In the genomic region with DNA sequence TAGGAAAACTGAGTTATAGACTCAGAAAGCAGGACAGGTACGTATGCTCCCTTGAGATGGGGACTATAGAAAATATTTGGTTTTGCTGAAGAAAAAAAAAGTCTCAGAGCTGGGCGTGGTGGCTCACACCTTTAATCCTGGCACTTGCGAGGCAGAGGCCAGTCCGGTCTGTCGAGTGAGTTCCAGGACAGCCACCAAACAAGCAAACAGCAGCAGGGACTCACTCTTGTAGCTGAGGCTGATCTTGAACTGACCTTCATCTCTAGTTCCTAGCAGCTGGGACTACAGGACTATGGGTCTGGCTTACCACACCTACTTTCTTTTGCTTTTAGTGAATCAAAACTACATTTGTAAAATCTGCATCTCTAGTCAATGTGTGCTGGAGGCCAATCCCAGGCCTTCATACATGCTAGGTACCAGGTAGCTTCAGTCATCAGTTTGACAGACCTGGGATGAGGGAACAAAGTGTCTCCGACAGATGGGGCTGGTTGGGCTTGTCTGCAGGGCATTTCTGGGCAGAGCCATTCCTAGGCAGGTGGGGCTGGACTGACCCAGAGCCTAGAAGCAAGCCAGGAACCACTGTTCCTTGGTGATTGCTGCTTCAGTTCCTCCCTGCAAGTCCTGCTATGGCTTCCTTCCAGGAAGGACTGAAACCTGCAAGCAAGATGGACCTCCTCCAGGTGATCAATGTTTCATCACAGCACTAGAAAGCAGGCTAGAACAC, we compare ENCODE assay signal across 13 mouse cellular contexts.
A peak's percentile ranks its signal among the peaks of the same experiment; 100 is the strongest.
DNase-seq lines count a peak whose midpoint lies in the region; ATAC-seq and TF ChIP-seq lines count a peak whose summit lies in the region.
"Had no signal": no experiment of that assay in that cellular context is flagged by ENCODE, and none has a peak within 500 bp of the region (broad histone marks: within the 10 kb centered on the region; RNA-seq: fewer than 3 reads in every experiment).

No protein-coding gene starts in this region.

- H3K9ac ChIP-seq in heart, embryonic 12.5 days, result no peak overlapping the region
- H3K9ac ChIP-seq in ES-E14 (ENCODE audit: insufficient read depth, low read depth, low read length, poor library complexity, severe bottlenecking), result no peak overlapping the region
- H3K9ac ChIP-seq in midbrain, embryonic 14.5 days (replicated peaks; ENCODE audit: low read length), result no peak overlapping the region
- H3K9ac ChIP-seq: liver, embryonic 15.5 days; neural tube, embryonic 13.5 days had no signal

- H3K27ac ChIP-seq in heart, embryonic 12.5 days (ENCODE audit: poor library complexity, severe bottlenecking), result peak overlapping the region; percentile 29; the same call in 1 of the 2 replicates
- H3K27ac ChIP-seq in ES-E14 (ENCODE audit: insufficient read depth, low read depth, low read length, poor library complexity, severe bottlenecking), result peak overlapping the region; percentile 51
- no peak overlapping the region for H3K27ac ChIP-seq in midbrain, embryonic 14.5 days (replicated peaks; ENCODE audit: low read depth, low read length)
- H3K27ac ChIP-seq: limb, embryonic 10.5 days; liver, embryonic 15.5 days; neural tube, embryonic 13.5 days had no signal

- H3K4me2 ChIP-seq in heart, embryonic 12.5 days, result no peak overlapping the region
- H3K4me2 ChIP-seq in midbrain, embryonic 14.5 days (ENCODE audit: low read length), result no peak overlapping the region
- H3K4me2 ChIP-seq: liver, embryonic 15.5 days; neural tube, embryonic 13.5 days had no signal

- 71% methylated on average over 6 of the region's 6 CpGs for WGBS in heart, embryonic 12.5 days
- 90% methylated on average over 6 of the region's 6 CpGs for WGBS in midbrain, embryonic 14.5 days

- in situ Hi-C loops in ES-E14 (cut with MboI; ENCODE audit: low sequenced_read_pairs in 2 of 2, unreplicated experiment in 2 of 2), result no loop called here

- no peak for DNase-seq in heart, adult 8-10 months (ENCODE audit: low spot score)
- no peak for DNase-seq in ES-E14 (ENCODE audit: low read depth, low spot score)
- peak; percentile 54 for DNase-seq in cerebellum, adult 11 months
- peak; percentile 63 to 73 for DNase-seq in cerebellum, postnatal 25 days
- no peak for DNase-seq in urinary bladder, adult 2 months (ENCODE audit: low spot score)
- no peak for DNase-seq in midbrain, embryonic 14.5 days
- DNase-seq in adrenal gland, postnatal 14 days, result no peak
- DNase-seq: lung, postnatal 14 days had no signal

- no peaks in the 10 kb centered on the region for H3K9me3 ChIP-seq in heart, embryonic 12.5 days (replicated peaks)
- no peaks in the 10 kb centered on the region for H3K9me3 ChIP-seq in ES-E14 (ENCODE audit: control insufficient read depth, insufficient read depth, low read depth, low read length)
- H3K9me3 ChIP-seq in midbrain, embryonic 14.5 days (ENCODE audit: control insufficient read depth, low read length), result no peaks in the 10 kb centered on the region
- H3K9me3 ChIP-seq: limb, embryonic 10.5 days; liver, embryonic 15.5 days; neural tube, embryonic 13.5 days had no signal

- no peaks in the 10 kb centered on the region for H3K27me3 ChIP-seq in heart, embryonic 12.5 days (replicated peaks)
- no peaks in the 10 kb centered on the region for H3K27me3 ChIP-seq in midbrain, embryonic 14.5 days (ENCODE audit: control insufficient read depth, insufficient read depth, low read length)
- H3K27me3 ChIP-seq: liver, embryonic 15.5 days; neural tube, embryonic 13.5 days had no signal

- no peak for ATAC-seq in heart, embryonic 12.5 days (ENCODE audit: insufficient number of reproducible peaks, low FRiP score)
- no peak for ATAC-seq in midbrain, embryonic 14.5 days (ENCODE audit: low FRiP score, low TSS enrichment)
- ATAC-seq: forebrain, embryonic 14.5 days had no signal

- peaks cover 32% of the 10 kb centered on the region for H3K4me1 ChIP-seq in heart, embryonic 12.5 days (replicated peaks)
- H3K4me1 ChIP-seq in ES-E14 (ENCODE audit: control insufficient read depth in 2 of 2, insufficient read depth in 2 of 2, low read length in 2 of 2, poor library complexity in 1 of 2), result peaks cover 2 to 19% of the 10 kb centered on the region in 2 experiments; a peak in 3 of 4 replicates
- H3K4me1 ChIP-seq in midbrain, embryonic 14.5 days (ENCODE audit: control insufficient read depth, insufficient read depth, low read length), result no peaks in the 10 kb centered on the region
- H3K4me1 ChIP-seq: limb, embryonic 10.5 days had no signal

- H3K36me3 ChIP-seq in heart, embryonic 12.5 days, result peaks cover 11% of the 10 kb centered on the region
- peaks cover 2% of the 10 kb centered on the region; the same call in 1 of the 2 replicates for H3K36me3 ChIP-seq in ES-E14 (ENCODE audit: control insufficient read depth, insufficient read depth, low read length, poor library complexity, severe bottlenecking)
- no peaks in the 10 kb centered on the region for H3K36me3 ChIP-seq in midbrain, embryonic 14.5 days (ENCODE audit: control insufficient read depth, insufficient read depth, low read length)

- H3K4me3 ChIP-seq in heart, embryonic 12.5 days, result no peak overlapping the region
- no peak overlapping the region for H3K4me3 ChIP-seq in ES-E14 (ENCODE audit: insufficient read depth in 1 of 2, low read depth in 1 of 2, low read length in 2 of 2, poor library complexity in 1 of 2, severe bottlenecking in 1 of 2)
- H3K4me3 ChIP-seq in midbrain, embryonic 14.5 days (replicated peaks; ENCODE audit: low read depth, low read length), result no peak overlapping the region
- H3K4me3 ChIP-seq: limb, embryonic 10.5 days; liver, embryonic 15.5 days; neural tube, embryonic 13.5 days had no signal

TF ChIP-seq in ES-E14, 5 proteins besides CTCF, POLR2A, EP300 and RAD21:
- TF ChIP-seq CHD2 (IDR thresholded peaks at IDR 0.05; ENCODE audit: low read depth, low read length) (no peak), HCFC1 (IDR thresholded peaks at IDR 0.05; ENCODE audit: borderline replicate concordance, insufficient read depth, low read length) (no peak), ZNF384 (IDR thresholded peaks at IDR 0.05; ENCODE audit: low read depth, low read length) (no peak), ZC3H11A (IDR thresholded peaks at IDR 0.05; ENCODE audit: borderline replicate concordance, low read depth, low read length) (no peak), MAFK (IDR thresholded peaks at IDR 0.05; ENCODE audit: insufficient read depth, low read depth, low read length) (no peak)

Comparison
In these comparisons a context has a peak if more than half of its experiments do, and no peak if none do; other contexts are left out.
1. DNase-seq: peak in cerebellum, adult 11 months (single experiment) and cerebellum, postnatal 25 days (2 of 2); none in heart, adult 8-10 months (single experiment), ES-E14 (single experiment), urinary bladder, adult 2 months (single experiment), midbrain, embryonic 14.5 days (single experiment) and adrenal gland, postnatal 14 days (single experiment).